In genomic region chr7:75274518-75274917, GRCm38 (mm10) we compare ENCODE assay signal across 24 mouse cellular contexts. TPM values are rescaled to one million over a fixed set of nuclear protein-coding genes. Genes with fewer than 3 reads are reported as not detected.
A peak's percentile ranks its signal among the peaks of the same experiment; 100 is the strongest.
DNase-seq lines count a peak whose midpoint lies in the region; ATAC-seq and TF ChIP-seq lines count a peak whose summit lies in the region.
"Had no signal": no experiment of that assay in that cellular context is flagged by ENCODE, and none has a peak within 500 bp of the region (broad histone marks: within the 10 kb centered on the region; RNA-seq: fewer than 3 reads in every experiment).

No protein-coding gene starts in this region.

- H3K4me3 ChIP-seq in layer of hippocampus, adult 2 months = no peak overlapping the region
- no peak overlapping the region for H3K4me3 ChIP-seq in midbrain, embryonic 11.5 days (ENCODE audit: low read depth, low read length)
- H3K4me3 ChIP-seq in midbrain, postnatal 0 days (ENCODE audit: low read depth, low read length) = no peak overlapping the region
- H3K4me3 ChIP-seq: embryonic facial prominence, embryonic 10.5 days; embryonic facial prominence, embryonic 12.5 days; forebrain, embryonic 13.5 days; forebrain, embryonic 15.5 days had no signal

- no peaks in the 10 kb centered on the region for H3K36me3 ChIP-seq in midbrain, embryonic 11.5 days (ENCODE audit: control insufficient read depth, insufficient read depth, low read length)
- no peaks in the 10 kb centered on the region for H3K36me3 ChIP-seq in midbrain, postnatal 0 days (ENCODE audit: insufficient read depth, low read length)
- H3K36me3 ChIP-seq: embryonic facial prominence, embryonic 10.5 days; embryonic facial prominence, embryonic 12.5 days; forebrain, embryonic 15.5 days; G1E had no signal

- H3K4me2 ChIP-seq in midbrain, embryonic 11.5 days = no peak overlapping the region
- H3K4me2 ChIP-seq in midbrain, postnatal 0 days (ENCODE audit: low read depth, low read length, poor library complexity, severe bottlenecking) = no peak overlapping the region
- H3K4me2 ChIP-seq: embryonic facial prominence, embryonic 12.5 days; forebrain, embryonic 13.5 days; forebrain, embryonic 15.5 days had no signal

- no peak overlapping the region for H3K9ac ChIP-seq in midbrain, embryonic 11.5 days (ENCODE audit: low read length)
- no peak overlapping the region for H3K9ac ChIP-seq in midbrain, postnatal 0 days (replicated peaks; ENCODE audit: low read length, poor library complexity, severe bottlenecking)
- H3K9ac ChIP-seq: embryonic facial prominence, embryonic 12.5 days; forebrain, embryonic 13.5 days; forebrain, embryonic 15.5 days had no signal

- TF ChIP-seq CTCF in layer of hippocampus, adult 2 months (conservative IDR thresholded peaks at IDR 0.05) = no peak
- TF ChIP-seq CTCF in midbrain, postnatal 0 days (IDR thresholded peaks at IDR 0.05) = no peak

- DNase-seq in frontal cortex, postnatal 36 days (ENCODE audit: low spot score in 2 of 2) = no peak
- DNase-seq in layer of hippocampus, adult 2 months (ENCODE audit: low spot score in 2 of 2) = no peak
- no peak for DNase-seq in layer of hippocampus, adult 18-20 months (ENCODE audit: low spot score in 2 of 2)
- peak; percentile 33 for DNase-seq in midbrain, embryonic 11.5 days (ENCODE audit: low spot score, missing footprints)
- DNase-seq in midbrain, postnatal 0 days (ENCODE audit: low spot score) = no peak
- DNase-seq: adrenal gland, adult 8-10 months; adrenal gland, postnatal 14 days; adrenal gland, postnatal 36 days; B cell, adult 2 months; cerebellum, adult 11-12 months; cerebellum, adult 2 months; cerebellum, adult 9-10 months; cerebellum, postnatal 10 days; cerebellum, postnatal 25 days had no signal

- no peaks in the 10 kb centered on the region for H3K4me1 ChIP-seq in midbrain, embryonic 11.5 days (ENCODE audit: control insufficient read depth, insufficient read depth, low read length)
- H3K4me1 ChIP-seq in midbrain, postnatal 0 days (ENCODE audit: insufficient read depth, low read length) = peaks cover 6% of the 10 kb centered on the region; the same call in 1 of the 2 replicates
- H3K4me1 ChIP-seq: embryonic facial prominence, embryonic 10.5 days; embryonic facial prominence, embryonic 12.5 days; forebrain, embryonic 13.5 days had no signal

- no peaks in the 10 kb centered on the region for H3K9me3 ChIP-seq in midbrain, embryonic 11.5 days (ENCODE audit: control insufficient read depth, low read length)
- H3K9me3 ChIP-seq in midbrain, postnatal 0 days (ENCODE audit: low read length) = no peaks in the 10 kb centered on the region
- H3K9me3 ChIP-seq: embryonic facial prominence, embryonic 10.5 days; embryonic facial prominence, embryonic 12.5 days; forebrain, embryonic 13.5 days; forebrain, embryonic 15.5 days; G1E had no signal

- peak; percentile 21; the same call in 1 of the 2 replicates for ATAC-seq in frontal cortex, adult (ENCODE audit: low TSS enrichment)
- ATAC-seq in midbrain, embryonic 11.5 days (ENCODE audit: low FRiP score) = no peak
- ATAC-seq in midbrain, postnatal 0 days (ENCODE audit: low FRiP score) = no peak
- ATAC-seq: activated CD4-positive, CD25-positive, alpha-beta regulatory T cell, adult 4 months; CD4-positive, CD25-positive, alpha-beta regulatory T cell, adult 4 months; forebrain, embryonic 13.5 days; forebrain, embryonic 15.5 days; Patski had no signal

- H3K27ac ChIP-seq in layer of hippocampus, adult 2 months = peak overlapping the region; percentile 7; the same call in 1 of the 2 replicates
- no peak overlapping the region for H3K27ac ChIP-seq in midbrain, embryonic 11.5 days (ENCODE audit: low read depth, low read length)
- H3K27ac ChIP-seq in midbrain, postnatal 0 days (ENCODE audit: low read depth, low read length) = no peak overlapping the region
- H3K27ac ChIP-seq: embryonic facial prominence, embryonic 10.5 days; embryonic facial prominence, embryonic 12.5 days; forebrain, embryonic 13.5 days; forebrain, embryonic 15.5 days had no signal

- WGBS in midbrain, embryonic 11.5 days = 58% methylated on average over 3 of the region's 3 CpGs
- 38% methylated on average over 3 of the region's 3 CpGs for WGBS in midbrain, postnatal 0 days

- no peaks in the 10 kb centered on the region for H3K27me3 ChIP-seq in midbrain, embryonic 11.5 days (ENCODE audit: control insufficient read depth, insufficient read depth, low read length)
- no peaks in the 10 kb centered on the region for H3K27me3 ChIP-seq in midbrain, postnatal 0 days (ENCODE audit: insufficient read depth, low read length)
- H3K27me3 ChIP-seq: embryonic facial prominence, embryonic 12.5 days; forebrain, embryonic 13.5 days; forebrain, embryonic 15.5 days; Patski had no signal

RNA-seq across cellular contexts. Expression of gene Sv2b, which starts 34.5 kb away (rescaled TPM):
- 100 to 1,000 TPM; 289 to 309 TPM for total RNA-seq in layer of hippocampus, adult 2 months (2021)
- total RNA-seq in layer of hippocampus, adult 18-20 months (2021) = 100 to 1,000 TPM; 305 to 312 TPM
- polyA plus RNA-seq in midbrain, embryonic 11.5 days (2014; fragmentation: Nextera tagmentation; extraction: Ambion mirVana) = 1.8 and 2.3 TPM in 2 replicates
- total RNA-seq in midbrain, postnatal 0 days (2014; rRNA removed) = 36.8 and 42.2 TPM in 2 replicates
- 12.9 and 13.7 TPM in 2 replicates for polyA plus RNA-seq in midbrain, postnatal 0 days (2015; fragmentation: Nextera tagmentation; extraction: Ambion mirVana)
- total RNA-seq: CH12.LX had no signal
- polyA plus RNA-seq: activated CD4-positive, CD25-positive, alpha-beta regulatory T cell, adult 4 months; CD4-positive, CD25-positive, alpha-beta regulatory T cell, adult 4 months; G1E had no signal
